Mouse (Mus musculus) spleen, postnatal 10 days (tissue): ENCODE measurements at regions not wholly inside any gene's neighbourhood (a gene's known extent, or its start where the extent isn't known, plus 50 kb on each side); places are given as distances from the start of the nearest gene placed in this dataset.

ENCODE experiments used
- DNase-seq, 2 experiments: peaks; one replicate each; pipeline ENCODE4 v3.0.0; 2021 to 2022; ENCODE audit warnings: low spot score in 2 of 2

DNA sequence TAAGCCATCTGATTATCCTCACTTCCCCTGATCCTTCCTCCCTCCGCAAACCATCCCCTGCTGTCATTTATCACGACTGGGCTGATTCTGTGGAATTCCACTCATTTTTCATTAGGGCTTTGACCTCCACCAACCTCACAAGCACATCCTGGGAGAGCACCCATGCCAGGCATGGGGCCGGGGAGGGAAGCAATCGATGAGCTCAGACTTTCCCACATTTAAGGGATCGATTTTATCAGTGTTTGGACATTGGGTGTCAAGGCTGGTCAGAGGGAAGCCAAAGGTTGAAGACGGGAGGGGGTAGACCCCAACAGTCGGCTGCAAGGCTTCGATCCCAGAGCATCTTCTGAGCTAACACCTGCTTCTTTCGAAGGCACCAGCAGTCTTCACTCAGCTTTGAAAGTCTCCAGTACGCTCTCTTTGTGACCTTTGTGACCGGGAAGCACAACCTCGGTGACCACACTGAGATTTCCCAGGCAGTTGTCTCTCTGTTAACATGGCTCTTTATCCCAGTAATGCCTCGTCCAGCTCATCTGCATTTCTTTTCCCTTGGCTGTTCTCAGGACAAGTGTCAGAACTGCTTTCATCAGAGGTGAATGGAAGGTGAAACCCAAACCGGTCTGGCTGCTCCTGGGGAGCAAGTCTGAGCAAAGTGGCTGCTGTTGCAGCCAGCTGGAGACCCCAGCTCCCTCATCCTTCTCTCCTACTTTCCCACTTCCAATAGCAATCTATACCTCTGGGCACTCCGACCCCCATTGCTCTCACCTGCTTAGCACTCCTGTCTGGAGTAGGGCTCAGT lies 53.7 kb upstream of the Sox9 start:
- no peak for DNase-seq
